Mouse (Mus musculus): ENCODE measurements at regions not wholly inside any gene's neighbourhood (a gene's known extent, or its start where the extent isn't known, plus 50 kb on each side); places are given as distances from the start of the nearest gene placed in this dataset.

GRCm38 (mm10) chr1:186173472-186174014 lies 56.4 kb upstream of the Lyplal1 start:
- TF ChIP-seq CTCF (IDR thresholded peaks at IDR 0.05; ENCODE audit: borderline replicate concordance, insufficient read depth, low read depth, low read length) (no peak), POLR2A (IDR thresholded peaks at IDR 0.05; ENCODE audit: borderline replicate concordance, insufficient read depth, low read length) (no peak)

Measured in cerebellum, adult 2 months (tissue).